Mouse (Mus musculus): Measurements from ENCODE around the gene Lrrc31. TPM values are rescaled to one million over a fixed set of nuclear protein-coding genes. Genes with fewer than 3 reads are reported as not detected.
"Not testable (repeated sequence)": the region's sequence is repeated elsewhere in the genome, so short reads cannot be mapped to it uniquely, and the experiment has no call there.

The Lrrc31 gene
- total RNA-seq (2014; rRNA removed) = not detected in 2 replicates
- polyA plus RNA-seq (2015; fragmentation: Nextera tagmentation; extraction: Ambion mirVana) = not detected in 2 replicates

- H3K36me3 ChIP-seq (ENCODE audit: insufficient read depth); H3K9ac ChIP-seq; ATAC-seq; H3K9me3 ChIP-seq (ENCODE audit: low read length); H3K4me2 ChIP-seq (ENCODE audit: low read depth); DNase-seq; H3K27ac ChIP-seq (ENCODE audit: low read depth, low read length); H3K4me3 ChIP-seq (ENCODE audit: low read depth, low read length); H3K27me3 ChIP-seq (ENCODE audit: insufficient read depth, low read length); H3K4me1 ChIP-seq (ENCODE audit: insufficient read depth): not testable (repeated sequence)
- 80% methylated on average over 6 of the region's 6 CpGs for WGBS
These were observed at the start of gene Lrrc31 for GRCm38 (mm10) chr3:30699711-30700505. Gene Lrrc31, minus strand, starts transcription at chr3:30699843.

GRCm38 (mm10) chr3:30748316-30748715 lies 48.7 kb upstream of the Lrrc31 start:
- no peak for DNase-seq
- H3K27me3 ChIP-seq (ENCODE audit: insufficient read depth, low read length) = no peaks in the 10 kb centered on the region
- no peak for TF ChIP-seq CTCF (IDR thresholded peaks at IDR 0.05; ENCODE audit: low read depth)
- H3K4me3 ChIP-seq (ENCODE audit: low read depth, low read length) = no peak overlapping the region
- no peak overlapping the region for H3K4me2 ChIP-seq (ENCODE audit: low read depth)
- no peaks in the 10 kb centered on the region for H3K9me3 ChIP-seq (ENCODE audit: low read length)
- WGBS = 88% methylated on average over 9 of the region's 9 CpGs
- no peak for ATAC-seq
- H3K27ac ChIP-seq (ENCODE audit: low read depth, low read length) = no peak overlapping the region
- no peak overlapping the region for H3K9ac ChIP-seq
- H3K4me1 ChIP-seq (ENCODE audit: insufficient read depth) = no peaks in the 10 kb centered on the region
- H3K36me3 ChIP-seq (ENCODE audit: insufficient read depth) = no peaks in the 10 kb centered on the region

GRCm38 (mm10) chr3:30746006-30746405 lies 46.4 kb upstream of the Lrrc31 start, which contains the start of gene Samd7:
Gene Samd7, plus strand, starts transcription at chr3:30746293.
- no peaks in the 10 kb centered on the region for H3K9me3 ChIP-seq (ENCODE audit: low read length)
- WGBS = 77% methylated on average over 7 of the region's 7 CpGs
- H3K4me3 ChIP-seq (ENCODE audit: low read depth, low read length) = no peak within 1 kb of the TSS
- no peaks in the 10 kb centered on the region for H3K27me3 ChIP-seq (ENCODE audit: insufficient read depth, low read length)
- H3K4me2 ChIP-seq (ENCODE audit: low read depth) = no peak within 1 kb of the TSS
- DNase-seq (no peak), ATAC-seq (no peak)
- no peak within 1 kb of the TSS for H3K27ac ChIP-seq (ENCODE audit: low read depth, low read length)
- H3K36me3 ChIP-seq (ENCODE audit: insufficient read depth) = no peaks in the 10 kb centered on the region
- no peaks in the 10 kb centered on the region for H3K4me1 ChIP-seq (ENCODE audit: insufficient read depth)
- H3K9ac ChIP-seq = no peak within 1 kb of the TSS
- TF ChIP-seq CTCF (IDR thresholded peaks at IDR 0.05; ENCODE audit: low read depth) = no peak

DNA sequence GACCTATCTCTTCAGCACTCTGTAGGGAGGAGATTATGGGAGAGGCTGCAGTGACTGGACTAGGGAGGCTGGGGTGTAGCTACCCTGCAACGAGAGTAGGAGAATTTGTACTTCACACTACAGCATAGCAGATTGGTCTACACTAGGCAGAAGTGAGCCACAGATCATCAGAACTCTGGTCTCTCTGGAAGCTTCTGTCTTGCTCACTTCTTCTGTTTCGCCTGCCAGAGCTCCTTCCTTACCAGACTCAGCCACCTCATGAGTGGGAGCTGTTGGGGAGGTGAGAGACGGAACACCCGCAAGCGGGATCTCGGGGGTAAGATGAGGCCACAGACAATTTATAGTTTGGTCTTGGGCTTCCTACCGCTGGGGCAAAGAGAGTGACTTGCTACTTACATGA lies 43.2 kb upstream of the Lrrc31 start:
- no peak overlapping the region for H3K4me3 ChIP-seq (ENCODE audit: low read depth, low read length)
- no peak overlapping the region for H3K27ac ChIP-seq (ENCODE audit: low read depth, low read length)
- no peak overlapping the region for H3K4me2 ChIP-seq (ENCODE audit: low read depth)
- DNase-seq (no peak), ATAC-seq (no peak)
- H3K27me3 ChIP-seq (ENCODE audit: insufficient read depth, low read length) = no peaks in the 10 kb centered on the region
- no peak for TF ChIP-seq CTCF (IDR thresholded peaks at IDR 0.05; ENCODE audit: low read depth)
- no peaks in the 10 kb centered on the region for H3K9me3 ChIP-seq (ENCODE audit: low read length)
- H3K36me3 ChIP-seq (ENCODE audit: insufficient read depth) = no peaks in the 10 kb centered on the region
- no peak overlapping the region for H3K9ac ChIP-seq
- no peaks in the 10 kb centered on the region for H3K4me1 ChIP-seq (ENCODE audit: insufficient read depth)
- WGBS = 91% methylated on average over 7 of the region's 7 CpGs

DNA sequence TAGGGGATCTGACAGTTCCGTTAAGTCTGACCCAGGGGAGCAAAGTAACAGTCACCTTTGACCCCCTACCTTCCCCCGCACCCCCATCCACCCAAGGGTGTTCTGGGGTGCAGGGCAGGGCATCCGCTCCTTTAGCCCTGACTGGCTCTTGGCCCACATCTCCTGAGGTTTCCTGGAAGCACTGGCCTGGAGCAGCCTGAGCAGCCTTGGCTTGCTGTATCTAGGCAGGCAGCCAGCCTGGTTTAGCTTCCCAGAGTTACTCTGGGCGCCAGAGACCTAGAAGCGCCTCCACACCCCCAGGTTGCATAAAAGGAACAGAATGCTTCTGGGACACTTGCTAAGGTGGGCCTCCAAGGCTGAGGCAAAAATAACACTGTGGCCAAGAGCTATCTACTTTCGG lies 41.7 kb upstream of the Lrrc31 start:
- Histone ChIP-seq H3K9ac (no peak overlapping the region), H3K27ac (ENCODE audit: low read depth, low read length) (no peak overlapping the region), H3K4me1 (ENCODE audit: insufficient read depth) (0 out of 2 replicates have a peak, but pooled peaks cover 10% of the 10 kb centered on the region), H3K27me3 (ENCODE audit: insufficient read depth, low read length) (no peaks in the 10 kb centered on the region), H3K36me3 (ENCODE audit: insufficient read depth) (no peaks in the 10 kb centered on the region), H3K4me3 (ENCODE audit: low read depth, low read length) (no peak overlapping the region), H3K9me3 (ENCODE audit: low read length) (no peaks in the 10 kb centered on the region), H3K4me2 (ENCODE audit: low read depth) (no peak overlapping the region)
- no peak for TF ChIP-seq CTCF (IDR thresholded peaks at IDR 0.05; ENCODE audit: low read depth)
- DNase-seq (no peak), ATAC-seq (no peak)
- WGBS = 82% methylated on average over 6 of the region's 6 CpGs

- no peaks in the 10 kb centered on the region for H3K9me3 ChIP-seq (ENCODE audit: low read length)
- ATAC-seq (peak; percentile 91), DNase-seq (peak; percentile 66)
- no peak for TF ChIP-seq CTCF (IDR thresholded peaks at IDR 0.05; ENCODE audit: low read depth)
- 0 out of 2 replicates have a peak, but pooled peaks cover 10% of the 10 kb centered on the region for H3K4me1 ChIP-seq (ENCODE audit: insufficient read depth)
- H3K9ac ChIP-seq = peak overlapping the region; percentile 7; the same call in 1 of the 2 replicates
- no peak overlapping the region for H3K4me3 ChIP-seq (ENCODE audit: low read depth, low read length)
- H3K36me3 ChIP-seq (ENCODE audit: insufficient read depth) = no peaks in the 10 kb centered on the region
- H3K4me2 ChIP-seq (ENCODE audit: low read depth) = no peak overlapping the region
- H3K27me3 ChIP-seq (ENCODE audit: insufficient read depth, low read length) = no peaks in the 10 kb centered on the region
- WGBS = 37% methylated on average over 9 of the region's 9 CpGs
- H3K27ac ChIP-seq (ENCODE audit: low read depth, low read length) = peak overlapping the region; percentile 54; the same call in 1 of the 2 replicates
These were observed 37.2 kb upstream of the Lrrc31 start for GRCm38 (mm10) chr3:30736809-30737208.

GRCm38 (mm10) chr3:30729046-30729445 lies 29.4 kb upstream of the Lrrc31 start:
- no peaks in the 10 kb centered on the region for H3K36me3 ChIP-seq (ENCODE audit: insufficient read depth)
- no peak overlapping the region for H3K4me2 ChIP-seq (ENCODE audit: low read depth)
- 89% methylated on average over 5 of the region's 5 CpGs for WGBS
- no peaks in the 10 kb centered on the region for H3K27me3 ChIP-seq (ENCODE audit: insufficient read depth, low read length)
- no peaks in the 10 kb centered on the region for H3K9me3 ChIP-seq (ENCODE audit: low read length)
- no peak for TF ChIP-seq CTCF (IDR thresholded peaks at IDR 0.05; ENCODE audit: low read depth)
- H3K9ac ChIP-seq = no peak overlapping the region
- H3K4me1 ChIP-seq (ENCODE audit: insufficient read depth) = no peaks in the 10 kb centered on the region
- DNase-seq = no peak
- no peak for ATAC-seq
- H3K27ac ChIP-seq (ENCODE audit: low read depth, low read length) = no peak overlapping the region
- H3K4me3 ChIP-seq (ENCODE audit: low read depth, low read length) = no peak overlapping the region
